ENCODE assay signal across 14 mouse cellular contexts in the genomic region with DNA sequence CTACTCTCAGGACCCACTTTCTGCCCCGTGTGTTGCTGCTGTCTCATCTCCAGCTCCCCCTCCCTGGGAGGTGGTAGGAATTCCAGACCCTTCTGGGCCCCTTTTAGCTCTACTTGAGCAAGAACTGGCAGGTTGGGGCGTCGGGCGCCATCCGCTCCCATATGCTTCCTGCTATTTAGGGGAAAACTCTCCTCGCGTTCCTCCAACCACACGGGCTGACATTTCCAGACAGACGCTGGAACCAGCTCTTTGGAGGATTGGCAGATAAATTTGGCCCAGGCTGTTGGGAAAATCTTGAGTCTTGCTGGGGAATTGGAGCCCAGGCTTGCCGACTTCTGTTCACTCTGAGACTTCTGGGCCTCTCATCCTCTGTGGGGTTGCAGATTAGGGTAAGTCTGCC. TPM values are rescaled to one million over a fixed set of nuclear protein-coding genes. Genes with fewer than 3 reads are reported as not detected.
DNase-seq lines count a peak whose midpoint lies in the region; ATAC-seq lines count a peak whose summit lies in the region.
"Had no signal": no experiment of that assay in that cellular context is flagged by ENCODE, and none has a peak within 500 bp of the region (broad histone marks: within the 10 kb centered on the region; RNA-seq: fewer than 3 reads in every experiment).

No protein-coding gene starts in this region.

- H3K27ac ChIP-seq in forebrain, embryonic 15.5 days (replicated peaks): peak overlapping the region; percentile 79
- no peak overlapping the region for H3K27ac ChIP-seq in forebrain, embryonic 10.5 days
- H3K27ac ChIP-seq: heart, embryonic 15.5 days; hindbrain, embryonic 13.5 days; liver, embryonic 14.5 days; midbrain, embryonic 13.5 days had no signal

- H3K9me3 ChIP-seq in forebrain, embryonic 15.5 days: no peaks in the 10 kb centered on the region
- no peaks in the 10 kb centered on the region for H3K9me3 ChIP-seq in forebrain, embryonic 10.5 days
- H3K9me3 ChIP-seq: heart, embryonic 15.5 days; hindbrain, embryonic 13.5 days; midbrain, embryonic 13.5 days had no signal

- H3K9ac ChIP-seq in forebrain, embryonic 15.5 days (replicated peaks): no peak overlapping the region
- H3K9ac ChIP-seq: heart, embryonic 15.5 days; hindbrain, embryonic 13.5 days; liver, embryonic 14.5 days; midbrain, embryonic 13.5 days had no signal

- H3K36me3 ChIP-seq in forebrain, embryonic 15.5 days: no peaks in the 10 kb centered on the region
- H3K36me3 ChIP-seq in forebrain, embryonic 10.5 days (replicated peaks): no peaks in the 10 kb centered on the region
- H3K36me3 ChIP-seq: heart, embryonic 15.5 days; hindbrain, embryonic 13.5 days; midbrain, embryonic 13.5 days had no signal

- DNase-seq in forebrain, embryonic 10.5 days (ENCODE audit: extremely low spot score, low spot score): no peak
- DNase-seq in frontal cortex, postnatal 14 days (ENCODE audit: low spot score in 2 of 2): peak; percentile 71 to 77
- DNase-seq in left cerebral cortex, postnatal 10 days (ENCODE audit: extremely low spot score in 1 of 2, low spot score in 2 of 2): peak; percentile 65 to 82
- DNase-seq in telencephalon, adult 2 months (ENCODE audit: low read depth, low spot score): peak; percentile 92
- no peak for DNase-seq in kidney, postnatal 36 days
- no peak for DNase-seq in thymus, postnatal 14 days
- DNase-seq: embryo, embryonic 11 days; kidney, adult 18-20 months; lung, postnatal 4 days had no signal

- H3K4me1 ChIP-seq in forebrain, embryonic 15.5 days: peaks cover 18% of the 10 kb centered on the region
- no peaks in the 10 kb centered on the region; the same call in 1 of the 2 replicates for H3K4me1 ChIP-seq in forebrain, embryonic 10.5 days
- H3K4me1 ChIP-seq: heart, embryonic 15.5 days had no signal

- H3K27me3 ChIP-seq in forebrain, embryonic 15.5 days: no peaks in the 10 kb centered on the region
- H3K27me3 ChIP-seq in forebrain, embryonic 10.5 days (ENCODE audit: poor library complexity, severe bottlenecking): no peaks in the 10 kb centered on the region
- H3K27me3 ChIP-seq: hindbrain, embryonic 13.5 days; midbrain, embryonic 13.5 days had no signal

- no peak overlapping the region for H3K4me3 ChIP-seq in forebrain, embryonic 15.5 days
- no peak overlapping the region for H3K4me3 ChIP-seq in forebrain, embryonic 10.5 days
- H3K4me3 ChIP-seq: heart, embryonic 15.5 days; hindbrain, embryonic 13.5 days; midbrain, embryonic 13.5 days had no signal

- intact Hi-C loops in left cerebral cortex, postnatal 10 days (cut with DNase I): no loop called here

- WGBS in forebrain, embryonic 15.5 days: 61% methylated on average over 10 of the region's 10 CpGs
- WGBS in forebrain, embryonic 10.5 days: 89% methylated on average over 10 of the region's 10 CpGs

- no peak overlapping the region for H3K4me2 ChIP-seq in forebrain, embryonic 15.5 days (replicated peaks)
- H3K4me2 ChIP-seq: heart, embryonic 15.5 days; hindbrain, embryonic 13.5 days; midbrain, embryonic 13.5 days had no signal

- ATAC-seq in forebrain, embryonic 15.5 days (replicated peaks): peak; percentile 78
- ATAC-seq: midbrain, embryonic 13.5 days had no signal

RNA-seq across cellular contexts. Expression of a gene that starts 59.8 kb away (rescaled TPM):
- 317 and 333 TPM in 2 replicates for polyA plus RNA-seq in forebrain, embryonic 15.5 days (2015; fragmentation: Nextera tagmentation; extraction: Ambion mirVana)
- 117 and 126 TPM in 2 replicates for polyA plus RNA-seq in forebrain, embryonic 10.5 days (2016; fragmentation: Nextera tagmentation; extraction: Ambion mirVana)
- 100 to 1,000 TPM; 240 to 258 TPM for total RNA-seq in left cerebral cortex, postnatal 10 days (2021)

Comparison
In these comparisons a context has a peak if more than half of its experiments do, and no peak if none do; other contexts are left out.
1. DNase-seq: peak in frontal cortex, postnatal 14 days (2 of 2), left cerebral cortex, postnatal 10 days (2 of 2) and telencephalon, adult 2 months (single experiment); none in forebrain, embryonic 10.5 days (single experiment), kidney, postnatal 36 days (0 of 2) and thymus, postnatal 14 days (single experiment).